Mouse (Mus musculus) heart, embryonic 14.5 days (tissue): ENCODE results near the gene Dhx15. TPM values are rescaled to one million over a fixed set of nuclear protein-coding genes. Genes with fewer than 3 reads are reported as not detected.
"Not testable (repeated sequence)": the region's sequence is repeated elsewhere in the genome, so short reads cannot be mapped to it uniquely, and the experiment has no call there.

Source experiments
- ATAC-seq: fragments of 200-750 bp; cut with Nextera tagmentation; 2 replicates; pipeline ENCODE4 v1.8.0; 2017; ENCODE audit warnings: low read depth, moderate TSS enrichment; ENCODE audit not compliant: insufficient number of reproducible peaks, insufficient read depth, low FRiP score
- H3K27ac ChIP-seq, 2 experiments: fragments of 200-500 bp in 1 of 2; fragments of 300-500 bp in 1 of 2; sonication (generic) in 1 of 2; replicated peaks in 1 of 2; 2 replicates each; pipeline ENCODE4 v1.5.1; 2012 to 2014; ENCODE audit warnings: low read depth in 2 of 2, low read length in 2 of 2, control low read depth in 1 of 2, mild to moderate bottlenecking in 1 of 2, mixed read lengths in 1 of 2; ENCODE audit not compliant: control insufficient read depth in 1 of 2, insufficient read depth in 1 of 2
- H3K27me3 ChIP-seq: fragments of 300-500 bp; sonication (generic); 2 replicates; pipeline ENCODE4 v1.6.1; 2014; ENCODE audit warnings: mild to moderate bottlenecking, low read length, control low read depth; ENCODE audit not compliant: control insufficient read depth, insufficient read depth
- H3K36me3 ChIP-seq: fragments of 300-500 bp; sonication (generic); 2 replicates; pipeline ENCODE4 v1.6.1; 2014; ENCODE audit warnings: mild to moderate bottlenecking, control low read depth, low read length, mixed read lengths; ENCODE audit not compliant: control insufficient read depth, insufficient read depth
- H3K4me1 ChIP-seq, 2 experiments: fragments of 200-500 bp in 1 of 2; fragments of 300-500 bp in 1 of 2; sonication (generic) in 1 of 2; 2 replicates each; pipeline ENCODE4 v1.6.1; 2012 to 2014; ENCODE audit warnings: low read length in 2 of 2, control low read depth in 1 of 2, mixed read lengths in 1 of 2; ENCODE audit not compliant: control insufficient read depth in 2 of 2, insufficient read depth in 2 of 2
- H3K4me2 ChIP-seq: fragments of 300-500 bp; sonication (generic); 2 replicates; pipeline ENCODE4 v1.6.1; 2014; ENCODE audit warnings: mild to moderate bottlenecking, low read length
- H3K4me3 ChIP-seq, 2 experiments: fragments of 200-500 bp in 1 of 2; fragments of 300-500 bp in 1 of 2; sonication (generic) in 1 of 2; 2 replicates each; pipeline ENCODE4 v1.5.1; 2012 to 2014; ENCODE audit warnings: low read length in 2 of 2, mild to moderate bottlenecking in 2 of 2, control low read depth in 1 of 2, low read depth in 1 of 2, moderate library complexity in 1 of 2; ENCODE audit not compliant: control insufficient read depth in 1 of 2, insufficient read depth in 1 of 2
- H3K9ac ChIP-seq: fragments of 300-500 bp; sonication (generic); 2 replicates; pipeline ENCODE4 v1.6.1; 2014; ENCODE audit warnings: mild to moderate bottlenecking, low read length
- H3K9me3 ChIP-seq: fragments of 300-500 bp; sonication (generic); 2 replicates; pipeline ENCODE4 v1.6.1; 2016; ENCODE audit warnings: low read length, control low read depth; ENCODE audit not compliant: control insufficient read depth
- WGBS: fragments of 180-500 bp; shearing (Covaris S2); extraction: QIAGEN DNeasy Blood & Tissue Kit; methylation state at CpG from one replicate; pipeline ENCODE4 v1.1.7; 2014; 5-methylcytosine and 5-hydroxymethylcytosine counted together
- polyA plus RNA-seq: library from polyadenylated mRNA; unstranded; fragments of >200 nt; fragmentation: Nextera tagmentation; extraction: Ambion mirVana; gene quantifications from 2 replicates; pipeline ENCODE4 v1.2.1, GENCODE M21; 2014

Gene Dhx15
- 44.9 and 47.2 TPM in 2 replicates for polyA plus RNA-seq

- H3K9ac ChIP-seq: peak within 1 kb of the TSS; percentile 98
- H3K36me3 ChIP-seq: no peaks in the 10 kb centered on the region
- ATAC-seq: peak; percentile 94
- peaks cover 0 to 20% of the 10 kb centered on the region in 2 experiments; a peak in 3 of 4 replicates for H3K4me1 ChIP-seq
- WGBS: under 1% methylated on average over 52 of the region's 53 CpGs
- peak within 1 kb of the TSS; percentile 85 to 100 for H3K4me3 ChIP-seq
- peak within 1 kb of the TSS; percentile 82 for H3K4me2 ChIP-seq
- peak within 1 kb of the TSS; percentile 68 to 88 for H3K27ac ChIP-seq
- no peaks in the 10 kb centered on the region for H3K27me3 ChIP-seq
- no peaks in the 10 kb centered on the region for H3K9me3 ChIP-seq
These were observed at the start of gene Dhx15 for GRCm38 (mm10) chr5:52190371-52191179. TSS of gene Dhx15 (minus strand) at chr5:52190514.

GRCm38 (mm10) chr5:52238877-52239276, 48.6 kb upstream of the Dhx15 start:
- Histone ChIP-seq H3K27ac (no peak overlapping the region), H3K36me3 (no peaks in the 10 kb centered on the region), H3K9me3 (no peaks in the 10 kb centered on the region), H3K27me3 (no peaks in the 10 kb centered on the region), H3K4me2 (no peak overlapping the region), H3K9ac (no peak overlapping the region), H3K4me3 (no peak overlapping the region), H3K4me1 (no peaks in the 10 kb centered on the region; a peak in 1 of 4 replicates)
- 85% methylated on average over 5 of the region's 5 CpGs for WGBS
- ATAC-seq: no peak

GRCm38 (mm10) chr5:52237956-52238735, 47.8 kb upstream of the Dhx15 start:
- no peaks in the 10 kb centered on the region for H3K36me3 ChIP-seq
- H3K4me2 ChIP-seq: no peak overlapping the region
- no peaks in the 10 kb centered on the region; a peak in 1 of 4 replicates for H3K4me1 ChIP-seq
- H3K9me3 ChIP-seq: no peaks in the 10 kb centered on the region
- no peak for ATAC-seq
- H3K27me3 ChIP-seq: no peaks in the 10 kb centered on the region
- H3K9ac ChIP-seq: no peak overlapping the region
- H3K27ac ChIP-seq: 0 out of 4 replicates have a peak overlapping the region, but pooled peaks of 1 of the 2 experiments have one; percentile 17
- H3K4me3 ChIP-seq: no peak overlapping the region
- WGBS: 64% methylated on average over 8 of the region's 8 CpGs

GRCm38 (mm10) chr5:52236585-52236984, 46.3 kb upstream of the Dhx15 start:
- H3K4me2 ChIP-seq, H3K27me3 ChIP-seq, H3K36me3 ChIP-seq, ATAC-seq, H3K9me3 ChIP-seq, H3K4me3 ChIP-seq, H3K9ac ChIP-seq, H3K27ac ChIP-seq, H3K4me1 ChIP-seq: not testable (repeated sequence)
- WGBS: 81% methylated on average over 6 of the region's 6 CpGs

GRCm38 (mm10) chr5:52234570-52234969, 44.3 kb upstream of the Dhx15 start:
- Histone ChIP-seq H3K4me3 (no peak overlapping the region), H3K9me3 (peaks cover 3% of the 10 kb centered on the region; the same call in 1 of the 2 replicates), H3K36me3 (no peaks in the 10 kb centered on the region), H3K27ac (no peak overlapping the region), H3K4me1 (no peaks in the 10 kb centered on the region; a peak in 1 of 4 replicates), H3K27me3 (no peaks in the 10 kb centered on the region), H3K4me2 (no peak overlapping the region), H3K9ac (no peak overlapping the region)
- ATAC-seq: no peak
- WGBS: 72% methylated on average over 7 of the region's 7 CpGs

GRCm38 (mm10) chr5:52233891-52234290, 43.6 kb upstream of the Dhx15 start:
- Histone ChIP-seq H3K4me3 (no peak overlapping the region), H3K9ac (no peak overlapping the region), H3K9me3 (peaks cover 3% of the 10 kb centered on the region; the same call in 1 of the 2 replicates), H3K36me3 (no peaks in the 10 kb centered on the region), H3K27ac (no peak overlapping the region), H3K27me3 (no peaks in the 10 kb centered on the region), H3K4me2 (no peak overlapping the region), H3K4me1 (no peaks in the 10 kb centered on the region; a peak in 1 of 4 replicates)
- 9% methylated on average over 2 of the region's 2 CpGs for WGBS
- no peak for ATAC-seq

- Histone ChIP-seq H3K36me3 (no peaks in the 10 kb centered on the region), H3K9me3 (peaks cover 3% of the 10 kb centered on the region; the same call in 1 of the 2 replicates), H3K27me3 (no peaks in the 10 kb centered on the region), H3K27ac (no peak overlapping the region), H3K4me3 (no peak overlapping the region), H3K4me2 (no peak overlapping the region), H3K9ac (no peak overlapping the region), H3K4me1 (no peaks in the 10 kb centered on the region; a peak in 1 of 4 replicates)
- WGBS: 58% methylated on average over 2 of the region's 2 CpGs
- no peak for ATAC-seq
These were observed 42.3 kb upstream of the Dhx15 start for GRCm38 (mm10) chr5:52232611-52233010.
